ENCODE assay signal across 8 mouse cellular contexts in genomic region chr13:112439105-112439818, GRCm38 (mm10). TPM values are rescaled to one million over a fixed set of nuclear protein-coding genes. Genes with fewer than 3 reads are reported as not detected.
DNase-seq lines count a peak whose midpoint lies in the region; ATAC-seq and TF ChIP-seq lines count a peak whose summit lies in the region.

No protein-coding gene starts in this region.

- H3K27ac ChIP-seq in lung, embryonic 15.5 days = peak overlapping the region; percentile 37
- no peak overlapping the region for H3K27ac ChIP-seq in hindbrain, postnatal 0 days
- H3K27ac ChIP-seq in midbrain, embryonic 13.5 days = no peak overlapping the region

- no peaks in the 10 kb centered on the region for H3K36me3 ChIP-seq in lung, embryonic 15.5 days
- H3K36me3 ChIP-seq in hindbrain, postnatal 0 days (ENCODE audit: insufficient read depth, low read length) = no peaks in the 10 kb centered on the region
- no peaks in the 10 kb centered on the region for H3K36me3 ChIP-seq in midbrain, embryonic 13.5 days

- H3K9ac ChIP-seq in lung, embryonic 15.5 days = no peak overlapping the region
- H3K9ac ChIP-seq in hindbrain, postnatal 0 days (replicated peaks; ENCODE audit: low read length) = no peak overlapping the region
- H3K9ac ChIP-seq in midbrain, embryonic 13.5 days (replicated peaks) = no peak overlapping the region

- peaks cover 19% of the 10 kb centered on the region for H3K4me1 ChIP-seq in lung, embryonic 15.5 days
- H3K4me1 ChIP-seq in hindbrain, postnatal 0 days (ENCODE audit: insufficient read depth, low read length) = peaks cover 11% of the 10 kb centered on the region; the same call in 1 of the 2 replicates
- H3K4me1 ChIP-seq in midbrain, embryonic 13.5 days (replicated peaks) = peaks cover 10% of the 10 kb centered on the region; the same call in 1 of the 2 replicates

- H3K4me3 ChIP-seq in lung, embryonic 15.5 days = peak overlapping the region; percentile 24
- H3K4me3 ChIP-seq in hindbrain, postnatal 0 days (ENCODE audit: low read length) = 0 out of 2 replicates have a peak overlapping the region, but pooled peaks have one; percentile 5
- 0 out of 2 replicates have a peak overlapping the region, but pooled peaks have one; percentile 4 for H3K4me3 ChIP-seq in midbrain, embryonic 13.5 days (replicated peaks)

- ATAC-seq in lung, embryonic 15.5 days (ENCODE audit: borderline replicate concordance, extremely low read depth, low FRiP score, low TSS enrichment) = no peak; the same call in 1 of the 2 replicates
- ATAC-seq in hindbrain, postnatal 0 days = 0 out of 2 replicates have a peak, but pooled peaks have one; percentile 49
- no peak for ATAC-seq in midbrain, embryonic 13.5 days

- no peak for TF ChIP-seq CTCF in hindbrain, postnatal 0 days (IDR thresholded peaks at IDR 0.05; ENCODE audit: low read depth)

- peak overlapping the region; percentile 50 for H3K4me2 ChIP-seq in lung, embryonic 15.5 days
- peak overlapping the region; percentile 34 for H3K4me2 ChIP-seq in hindbrain, postnatal 0 days (ENCODE audit: low read depth, low read length)
- H3K4me2 ChIP-seq in midbrain, embryonic 13.5 days (replicated peaks) = peak overlapping the region; percentile 41

- H3K9me3 ChIP-seq in lung, embryonic 15.5 days = no peaks in the 10 kb centered on the region
- H3K9me3 ChIP-seq in hindbrain, postnatal 0 days (ENCODE audit: low read length) = no peaks in the 10 kb centered on the region
- H3K9me3 ChIP-seq in midbrain, embryonic 13.5 days = no peaks in the 10 kb centered on the region

- DNase-seq in lung, postnatal 25 days (ENCODE audit: low spot score) = no peak
- peak; percentile 44 for DNase-seq in embryo, embryonic 11 days
- DNase-seq in hindbrain, postnatal 0 days (ENCODE audit: low spot score) = peak; percentile 4
- DNase-seq in adrenal gland, postnatal 25 days = no peak
- no peak for DNase-seq in cerebellum, adult 9-11 months
- DNase-seq in adrenal gland, adult (ENCODE audit: inconsistent age in 2 of 2, low spot score in 1 of 2) = no peak

- WGBS in lung, embryonic 15.5 days = 34% methylated on average over 15 of the region's 15 CpGs
- WGBS in hindbrain, postnatal 0 days = 28% methylated on average over 15 of the region's 15 CpGs
- WGBS in midbrain, embryonic 13.5 days = 36% methylated on average over 15 of the region's 15 CpGs

- H3K27me3 ChIP-seq in lung, embryonic 15.5 days = no peaks in the 10 kb centered on the region
- no peaks in the 10 kb centered on the region for H3K27me3 ChIP-seq in hindbrain, postnatal 0 days (ENCODE audit: insufficient read depth, low read length)
- H3K27me3 ChIP-seq in midbrain, embryonic 13.5 days = no peaks in the 10 kb centered on the region

RNA-seq across cellular contexts. Expression of gene Il6st, which starts 24.6 kb away (rescaled TPM):
- polyA plus RNA-seq in lung, embryonic 15.5 days (2015; fragmentation: Nextera tagmentation; extraction: Ambion mirVana) = 36.4 and 36.7 TPM in 2 replicates
- 37.4 TPM in 2 replicates for total RNA-seq in hindbrain, postnatal 0 days (2014; rRNA removed)
- polyA plus RNA-seq in hindbrain, postnatal 0 days (2015; fragmentation: Nextera tagmentation; extraction: Ambion mirVana) = 18.2 and 20.2 TPM in 2 replicates
- 19.4 and 20.8 TPM in 2 replicates for polyA plus RNA-seq in midbrain, embryonic 13.5 days (2015; fragmentation: Nextera tagmentation; extraction: Ambion mirVana)
- total RNA-seq in adrenal gland, postnatal 25 days (2021) = 247 and 388 TPM in 2 replicates

Comparison
In these comparisons a context has a peak if more than half of its experiments do, and no peak if none do; other contexts are left out.
1. DNase-seq: peak in embryo, embryonic 11 days (single experiment) and hindbrain, postnatal 0 days (single experiment); none in lung, postnatal 25 days (single experiment), adrenal gland, postnatal 25 days (single experiment), cerebellum, adult 9-11 months (single experiment) and adrenal gland, adult (0 of 2).
2. Peak in every context shown above with its lines, with median percentiles within 50 percentile points of each other: H3K4me2 ChIP-seq and H3K4me3 ChIP-seq.